Mouse (Mus musculus): ENCODE results near the gene Shmt2. TPM values are rescaled to one million over a fixed set of nuclear protein-coding genes. Genes with fewer than 3 reads are reported as not detected.

Shmt2 gene
- total RNA-seq, 1 experiment from 2014 or later = 77.9 TPM

Other genes with a start within 250 kb of the Shmt2 start
- gene Mbd6, start 233.4 kb downstream of the Shmt2 start, total RNA-seq (2017) = 5.9 and 6.3 TPM in 2 replicates
- gene Mars, start 210.7 kb downstream of the Shmt2 start, total RNA-seq (2017) = 104 and 211 TPM in 2 replicates
- gene Arhgap9, start 200.5 kb downstream of the Shmt2 start, total RNA-seq (2017) = 29.5 and 43.7 TPM in 2 replicates
- not detected in 2 replicates for gene Gli1, start 180.5 kb downstream of the Shmt2 start, total RNA-seq (2017)
- 0.13 TPM in 1 of 2 replicates, not detected in the other for gene Inhbe, start 168.0 kb downstream of the Shmt2 start, total RNA-seq (2017)
- not detected in 2 replicates for gene Inhbc, start 152.0 kb downstream of the Shmt2 start, total RNA-seq (2017)
- 41.3 and 73.9 TPM in 2 replicates for gene R3hdm2, start 142.1 kb downstream of the Shmt2 start, total RNA-seq (2017)
- gene Stac3, start 20.8 kb downstream of the Shmt2 start, total RNA-seq (2017) = 1.6 TPM in 1 of 2 replicates, not detected in the other
- gene Ndufa4l2, start 7.5 kb downstream of the Shmt2 start, total RNA-seq (2017) = not detected in 2 replicates
- gene Nxph4, start 12.1 kb upstream of the Shmt2 start, total RNA-seq (2017) = 0.31 TPM in 1 of 2 replicates, not detected in the other
- 1.2 and 8.6 TPM in 2 replicates for gene Lrp1, start 98.7 kb upstream of the Shmt2 start, total RNA-seq (2017)
- gene Stat6, start 120.5 kb upstream of the Shmt2 start, total RNA-seq (2017) = 49.8 and 50.8 TPM in 2 replicates
- gene Nemp1, start 144.5 kb upstream of the Shmt2 start, total RNA-seq (2017) = 41.8 and 43.0 TPM in 2 replicates
- gene Nab2, start 146.1 kb upstream of the Shmt2 start, total RNA-seq (2017) = 17.9 and 26.7 TPM in 2 replicates
- gene Myo1a, start 182.7 kb upstream of the Shmt2 start, total RNA-seq (2017) = not detected in 2 replicates
- not detected in 2 replicates for gene Tac2, start 202.0 kb upstream of the Shmt2 start, total RNA-seq (2017)
- gene Zbtb39, start 217.1 kb upstream of the Shmt2 start, total RNA-seq (2017) = 5.5 and 6.8 TPM in 2 replicates
- gene Gpr182, start 229.3 kb upstream of the Shmt2 start, total RNA-seq (2017) = not detected in 2 replicates
- gene Rdh1, start 237.3 kb upstream of the Shmt2 start, total RNA-seq (2017) = not detected in 2 replicates
- gene Rdh16f1, start 237.3 kb upstream of the Shmt2 start, total RNA-seq (2017) = not detected in 2 replicates